Mouse (Mus musculus) liver, embryonic 14.5 days (tissue): ENCODE measurements at regions not wholly inside any gene's neighbourhood (a gene's known extent, or its start where the extent isn't known, plus 50 kb on each side); places are given as distances from the start of the nearest gene placed in this dataset.

Experiments
- ATAC-seq: fragments of 200-750 bp; cut with Nextera tagmentation; 2 replicates; pipeline ENCODE4 v1.8.0; 2017; ENCODE audit warnings: moderate number of reproducible peaks, mild to moderate bottlenecking, moderate library complexity; ENCODE audit not compliant: insufficient read depth
- DNase-seq, 3 experiments: peaks; one replicate each; pipeline ENCODE4 v3.0.0-alpha.2; 2012 to 2013; ENCODE audit warnings: low read depth in 3 of 3, low spot score in 3 of 3
- H3K27ac ChIP-seq: fragments of 300-500 bp; sonication (generic); 2 replicates; pipeline ENCODE4 v1.5.1; 2014; ENCODE audit warnings: moderate library complexity, mild to moderate bottlenecking, control low read depth, inconsistent platforms
- H3K27me3 ChIP-seq: fragments of 300-500 bp; sonication (generic); 2 replicates; pipeline ENCODE4 v1.6.1; 2014; ENCODE audit warnings: mild to moderate bottlenecking, low read length, moderate library complexity; ENCODE audit not compliant: control insufficient read depth, insufficient read depth
- H3K36me3 ChIP-seq: fragments of 300-500 bp; sonication (generic); replicated peaks from 2 replicates; pipeline ENCODE4 v1.6.1; 2014; ENCODE audit warnings: low read depth; ENCODE audit not compliant: control insufficient read depth, insufficient read depth
- H3K4me1 ChIP-seq, 2 experiments: fragments of 200-500 bp in 1 of 2; fragments of 300-500 bp in 1 of 2; sonication (generic) in 1 of 2; replicated peaks; 2 replicates each; pipeline ENCODE4 v1.6.1; 2012 to 2014; ENCODE audit warnings: antibody characterized with exemption in 1 of 2, inconsistent platforms in 1 of 2, low read length in 1 of 2; ENCODE audit not compliant: control insufficient read depth in 2 of 2, insufficient read depth in 2 of 2
- H3K4me2 ChIP-seq: fragments of 300-500 bp; sonication (generic); 2 replicates; pipeline ENCODE4 v1.6.1; 2014; ENCODE audit warnings: low read depth, mild to moderate bottlenecking, control low read depth, moderate library complexity
- H3K4me3 ChIP-seq, 2 experiments: fragments of 200-500 bp in 1 of 2; fragments of 300-500 bp in 1 of 2; sonication (generic) in 1 of 2; 2 replicates each; pipeline ENCODE4 v1.5.1; 2012 to 2014; ENCODE audit warnings: low read depth in 2 of 2, low read length in 2 of 2, mild to moderate bottlenecking in 2 of 2, control low read depth in 1 of 2, inconsistent platforms in 1 of 2, moderate library complexity in 1 of 2; ENCODE audit not compliant: insufficient read depth in 1 of 2
- H3K9ac ChIP-seq: fragments of 300-500 bp; sonication (generic); replicated peaks from 2 replicates; pipeline ENCODE4 v1.6.1; 2014; ENCODE audit warnings: mild to moderate bottlenecking, control low read depth, moderate library complexity
- H3K9me3 ChIP-seq: fragments of 300-500 bp; sonication (generic); 2 replicates; pipeline ENCODE4 v1.6.1; 2016; ENCODE audit warnings: low read length, mixed read lengths; ENCODE audit not compliant: control insufficient read depth
- CTCF ChIP-seq: IDR thresholded peaks from 2 replicates; pipeline ENCODE4 v1.5.1; 2016; ENCODE audit warnings: antibody characterized with exemption, low read depth, control low read depth
- EP300 ChIP-seq: IDR thresholded peaks from 2 replicates; pipeline ENCODE4 v1.6.1; 2016; ENCODE audit warnings: antibody characterized with exemption, low read depth
- WGBS: fragments of 180-500 bp; shearing (Covaris S2); extraction: QIAGEN DNeasy Blood & Tissue Kit; methylation state at CpG from one replicate; pipeline ENCODE4 v1.1.7; 2014; ENCODE audit not compliant: insufficient replicate concordance; 5-methylcytosine and 5-hydroxymethylcytosine counted together

GRCm38 (mm10) chr2:174555778-174556177 lies 82.9 kb upstream of the Prelid3b start:
- Histone ChIP-seq H3K9ac (no peak overlapping the region), H3K4me3 (no peak overlapping the region), H3K27ac (no peak overlapping the region), H3K4me2 (no peak overlapping the region), H3K36me3 (no peaks in the 10 kb centered on the region), H3K4me1 (no peaks in the 10 kb centered on the region), H3K27me3 (no peaks in the 10 kb centered on the region), H3K9me3 (no peaks in the 10 kb centered on the region)
- ATAC-seq (no peak), DNase-seq (no peak)
- WGBS: 60% methylated on average over 11 of the region's 11 CpGs
- TF ChIP-seq EP300 (no peak), CTCF (no peak)

- no peak overlapping the region for H3K27ac ChIP-seq
- H3K4me1 ChIP-seq: no peaks in the 10 kb centered on the region
- H3K4me3 ChIP-seq: no peak overlapping the region
- ATAC-seq (no peak), DNase-seq (no peak)
- H3K27me3 ChIP-seq: no peaks in the 10 kb centered on the region
- H3K9ac ChIP-seq: no peak overlapping the region
- WGBS: 24% methylated on average over 7 of the region's 7 CpGs
- no peaks in the 10 kb centered on the region for H3K36me3 ChIP-seq
- H3K4me2 ChIP-seq: no peak overlapping the region
- no peaks in the 10 kb centered on the region for H3K9me3 ChIP-seq
- TF ChIP-seq CTCF: no peak
- TF ChIP-seq EP300: no peak
These were observed 81.4 kb upstream of the Zfp831 start for GRCm38 (mm10) chr2:174561828-174562429.

GRCm38 (mm10) chr2:174563917-174564316 lies 79.4 kb upstream of the Zfp831 start:
- ATAC-seq: no peak

GRCm38 (mm10) chr2:174564817-174565216 lies 78.5 kb upstream of the Zfp831 start:
- no peaks in the 10 kb centered on the region for H3K27me3 ChIP-seq
- no peak for ATAC-seq
- no peaks in the 10 kb centered on the region for H3K9me3 ChIP-seq
- no peak overlapping the region for H3K9ac ChIP-seq
- TF ChIP-seq EP300 (no peak), CTCF (no peak)
- H3K4me1 ChIP-seq: no peaks in the 10 kb centered on the region
- no peak overlapping the region for H3K27ac ChIP-seq
- H3K36me3 ChIP-seq: no peaks in the 10 kb centered on the region
- no peak for DNase-seq
- WGBS: 30% methylated on average over 5 of the region's 5 CpGs
- no peak overlapping the region for H3K4me3 ChIP-seq
- H3K4me2 ChIP-seq: no peak overlapping the region

More at GRCm38 (mm10) chr2:174563917-174564316, 79.4 kb upstream of the Zfp831 start:
- no peak overlapping the region for H3K4me3 ChIP-seq
- WGBS: 28% methylated on average over 3 of the region's 3 CpGs
- no peaks in the 10 kb centered on the region for H3K27me3 ChIP-seq
- H3K4me1 ChIP-seq: no peaks in the 10 kb centered on the region
- TF ChIP-seq EP300 (no peak), CTCF (no peak)
- no peak for DNase-seq
- H3K4me2 ChIP-seq: no peak overlapping the region
- H3K9ac ChIP-seq: no peak overlapping the region
- no peaks in the 10 kb centered on the region for H3K9me3 ChIP-seq
- H3K27ac ChIP-seq: no peak overlapping the region
- no peaks in the 10 kb centered on the region for H3K36me3 ChIP-seq

GRCm38 (mm10) chr2:174565891-174566290 lies 77.4 kb upstream of the Zfp831 start:
- ATAC-seq: no peak
- 61% methylated on average over 7 of the region's 7 CpGs for WGBS
- Histone ChIP-seq H3K4me2 (no peak overlapping the region), H3K27ac (no peak overlapping the region), H3K4me3 (no peak overlapping the region), H3K9me3 (no peaks in the 10 kb centered on the region), H3K9ac (no peak overlapping the region), H3K4me1 (no peaks in the 10 kb centered on the region), H3K27me3 (no peaks in the 10 kb centered on the region), H3K36me3 (no peaks in the 10 kb centered on the region)
- TF ChIP-seq EP300 (no peak), CTCF (no peak)
- no peak for DNase-seq
